Mouse (Mus musculus): ENCODE measurements around the gene Ccdc36. TPM values are rescaled to one million over a fixed set of nuclear protein-coding genes. Genes with fewer than 3 reads are reported as not detected.

Ccdc36 gene
- total RNA-seq, 2 experiments from 2014 or later = 0.15 TPM; not detected in 1

- no peak for ATAC-seq (ENCODE audit: poor library complexity, severe bottlenecking)
Observed at GRCm38 (mm10) chr9:108386816-108387215, 41.5 kb downstream of the Ccdc36 start.

GRCm38 (mm10) chr9:108385006-108385405 lies 43.3 kb downstream of the Ccdc36 start:
- ATAC-seq (ENCODE audit: poor library complexity, severe bottlenecking) = no peak

- ATAC-seq (ENCODE audit: poor library complexity, severe bottlenecking) = no peak
Observed at GRCm38 (mm10) chr9:108381382-108381781, 46.9 kb downstream of the Ccdc36 start.

- no peak for ATAC-seq (ENCODE audit: poor library complexity, severe bottlenecking)
Observed at GRCm38 (mm10) chr9:108379294-108379693, 49.0 kb downstream of the Ccdc36 start.

GRCm38 (mm10) chr9:108378736-108379135 lies 49.5 kb downstream of the Ccdc36 start:
- no peak for ATAC-seq (ENCODE audit: poor library complexity, severe bottlenecking)

GRCm38 (mm10) chr9:108378234-108378633 lies 50.0 kb downstream of the Ccdc36 start:
- ATAC-seq (ENCODE audit: poor library complexity, severe bottlenecking) = no peak

Other genes with a start within 250 kb of the Ccdc36 start
- 0.91 and 1.5 TPM in 2 replicates for gene Bsn, start 238.1 kb downstream of the Ccdc36 start, total RNA-seq (2015)
- gene Bsn, start 238.1 kb downstream of the Ccdc36 start, total RNA-seq (2017) = 0.37 and 0.62 TPM in 2 replicates
- gene Dag1, start 164.5 kb downstream of the Ccdc36 start, total RNA-seq (2015) = 11.6 and 12.3 TPM in 2 replicates
- gene Dag1, start 164.5 kb downstream of the Ccdc36 start, total RNA-seq (2017) = 4.6 and 5.4 TPM in 2 replicates
- 3.9 and 4.3 TPM in 2 replicates for gene Nicn1, start 138.1 kb downstream of the Ccdc36 start, total RNA-seq (2015)
- gene Nicn1, start 138.1 kb downstream of the Ccdc36 start, total RNA-seq (2017) = 2.6 and 3.6 TPM in 2 replicates
- gene Amt, start 131.6 kb downstream of the Ccdc36 start, total RNA-seq (2015) = 0.71 TPM in 1 of 2 replicates, not detected in the other
- 0.11 TPM in 1 of 2 replicates, not detected in the other for gene Amt, start 131.6 kb downstream of the Ccdc36 start, total RNA-seq (2017)
- 468 and 473 TPM in 2 replicates for gene Rhoa, start 122.4 kb downstream of the Ccdc36 start, total RNA-seq (2015)
- 585 and 627 TPM in 2 replicates for gene Rhoa, start 122.4 kb downstream of the Ccdc36 start, total RNA-seq (2017)
- 16.5 and 23.8 TPM in 2 replicates for gene Tcta, start 122.3 kb downstream of the Ccdc36 start, total RNA-seq (2015)
- 6.2 and 8.4 TPM in 2 replicates for gene Tcta, start 122.3 kb downstream of the Ccdc36 start, total RNA-seq (2017)
- 2,393 and 2,822 TPM in 2 replicates for gene Gpx1, start 89.6 kb downstream of the Ccdc36 start, total RNA-seq (2015)
- gene Gpx1, start 89.6 kb downstream of the Ccdc36 start, total RNA-seq (2017) = 1,668 and 1,978 TPM in 2 replicates
- gene Usp4, start 80.6 kb downstream of the Ccdc36 start, total RNA-seq (2015) = 144 and 148 TPM in 2 replicates
- 75.0 and 78.7 TPM in 2 replicates for gene Usp4, start 80.6 kb downstream of the Ccdc36 start, total RNA-seq (2017)
- 0.47 and 0.98 TPM in 2 replicates for gene 1700102P08Rik, start 35.7 kb downstream of the Ccdc36 start, total RNA-seq (2015)
- 1.4 and 3.0 TPM in 2 replicates for gene 1700102P08Rik, start 35.7 kb downstream of the Ccdc36 start, total RNA-seq (2017)
- gene BC048562, start 8.0 kb upstream of the Ccdc36 start, total RNA-seq (2015) = not detected in 2 replicates
- gene BC048562, start 8.0 kb upstream of the Ccdc36 start, total RNA-seq (2017) = not detected in 2 replicates
- 26.7 and 29.4 TPM in 2 replicates for gene Ccdc71, start 32.0 kb upstream of the Ccdc36 start, total RNA-seq (2015)
- gene Ccdc71, start 32.0 kb upstream of the Ccdc36 start, total RNA-seq (2017) = 10.9 and 12.8 TPM in 2 replicates
- gene Klhdc8b, start 33.1 kb upstream of the Ccdc36 start, total RNA-seq (2015) = 0.16 and 0.33 TPM in 2 replicates
- gene Klhdc8b, start 33.1 kb upstream of the Ccdc36 start, total RNA-seq (2017) = 1.0 and 1.3 TPM in 2 replicates
- gene Lamb2, start 51.3 kb upstream of the Ccdc36 start, total RNA-seq (2015) = 0.13 and 0.73 TPM in 2 replicates
- 0.33 and 0.37 TPM in 2 replicates for gene Lamb2, start 51.3 kb upstream of the Ccdc36 start, total RNA-seq (2017)
- gene Usp19, start 62.1 kb upstream of the Ccdc36 start, total RNA-seq (2015) = 29.3 and 33.2 TPM in 2 replicates
- gene Usp19, start 62.1 kb upstream of the Ccdc36 start, total RNA-seq (2017) = 34.8 and 36.3 TPM in 2 replicates
- 120 and 137 TPM in 2 replicates for gene Qars, start 79.2 kb upstream of the Ccdc36 start, total RNA-seq (2015)
- 130 and 144 TPM in 2 replicates for gene Qars, start 79.2 kb upstream of the Ccdc36 start, total RNA-seq (2017)
- 68.1 and 74.0 TPM in 2 replicates for gene Qrich1, start 88.3 kb upstream of the Ccdc36 start, total RNA-seq (2015)
- gene Qrich1, start 88.3 kb upstream of the Ccdc36 start, total RNA-seq (2017) = 97.9 and 109 TPM in 2 replicates
- 87.2 and 93.2 TPM in 2 replicates for gene Impdh2, start 131.8 kb upstream of the Ccdc36 start, total RNA-seq (2015)
- 118 and 119 TPM in 2 replicates for gene Impdh2, start 131.8 kb upstream of the Ccdc36 start, total RNA-seq (2017)
- gene Ndufaf3, start 138.9 kb upstream of the Ccdc36 start, total RNA-seq (2015) = 36.8 and 40.7 TPM in 2 replicates
- gene Ndufaf3, start 138.9 kb upstream of the Ccdc36 start, total RNA-seq (2017) = 15.2 and 22.7 TPM in 2 replicates
- gene Dalrd3, start 141.4 kb upstream of the Ccdc36 start, total RNA-seq (2015) = 46.8 and 52.0 TPM in 2 replicates
- gene Dalrd3, start 141.4 kb upstream of the Ccdc36 start, total RNA-seq (2017) = 21.9 and 22.5 TPM in 2 replicates
- gene Wdr6, start 150.3 kb upstream of the Ccdc36 start, total RNA-seq (2015) = 2.1 and 3.3 TPM in 2 replicates
- gene Wdr6, start 150.3 kb upstream of the Ccdc36 start, total RNA-seq (2017) = 3.1 and 4.0 TPM in 2 replicates
- 0.18 and 0.21 TPM in 2 replicates for gene P4htm, start 169.2 kb upstream of the Ccdc36 start, total RNA-seq (2015)
- not detected in 2 replicates for gene P4htm, start 169.2 kb upstream of the Ccdc36 start, total RNA-seq (2017)
- gene Arih2, start 220.9 kb upstream of the Ccdc36 start, total RNA-seq (2015) = 18.0 and 21.3 TPM in 2 replicates
- 56.0 and 57.5 TPM in 2 replicates for gene Arih2, start 220.9 kb upstream of the Ccdc36 start, total RNA-seq (2017)
- gene Slc25a20, start 233.6 kb upstream of the Ccdc36 start, total RNA-seq (2015) = 18.4 and 20.2 TPM in 2 replicates
- 22.0 and 22.9 TPM in 2 replicates for gene Slc25a20, start 233.6 kb upstream of the Ccdc36 start, total RNA-seq (2017)